Mouse (Mus musculus): ENCODE measurements at regions not wholly inside any gene's neighbourhood (a gene's known extent, or its start where the extent isn't known, plus 50 kb on each side); places are given as distances from the start of the nearest gene placed in this dataset.
"Not testable (repeated sequence)": the region's sequence is repeated elsewhere in the genome, so short reads cannot be mapped to it uniquely, and the experiment has no call there.

GRCm38 (mm10) chr17:82484609-82485008, 730.5 kb upstream of the Pkdcc start:
- Histone ChIP-seq H3K9ac (no peak overlapping the region), H3K4me3 (no peak overlapping the region), H3K4me1 (no peaks in the 10 kb centered on the region), H3K4me2 (replicated peaks) (no peak overlapping the region), H3K9me3 (replicated peaks) (no peaks in the 10 kb centered on the region), H3K27me3 (no peaks in the 10 kb centered on the region), H3K27ac (no peak overlapping the region), H3K36me3 (no peaks in the 10 kb centered on the region)
- ATAC-seq (ENCODE audit: low FRiP score), result no peak
- WGBS, result 86% methylated on average over 6 of the region's 6 CpGs

GRCm38 (mm10) chr17:82457972-82458371, 719.8 kb upstream of the Slc8a1 start:
- 90% methylated on average over 5 of the region's 5 CpGs for WGBS
- Histone ChIP-seq H3K4me3 (no peak overlapping the region), H3K27me3 (no peaks in the 10 kb centered on the region), H3K27ac (no peak overlapping the region), H3K9ac (no peak overlapping the region), H3K4me2 (replicated peaks) (no peak overlapping the region), H3K9me3 (replicated peaks) (no peaks in the 10 kb centered on the region), H3K36me3 (no peaks in the 10 kb centered on the region), H3K4me1 (no peaks in the 10 kb centered on the region)
- no peak for ATAC-seq (ENCODE audit: low FRiP score)

DNA sequence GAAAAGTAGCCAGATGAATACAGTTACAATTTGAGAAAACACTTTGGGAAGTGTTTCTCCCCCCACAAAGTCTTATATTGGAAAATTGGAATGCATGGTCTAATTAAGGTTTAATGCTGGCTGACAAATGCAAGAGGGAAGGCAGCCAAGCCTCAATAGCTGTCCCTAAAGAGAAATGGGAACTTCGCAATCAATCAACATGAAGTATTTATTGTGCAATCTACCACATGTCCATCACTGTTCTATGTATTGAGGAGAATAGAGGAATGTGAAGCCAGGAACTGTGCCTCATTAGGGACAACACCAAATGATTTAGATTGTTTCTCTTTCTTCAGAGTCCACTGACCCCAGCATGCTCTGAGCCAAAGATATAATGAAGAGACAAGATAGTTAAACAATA, 715.7 kb upstream of the Slc8a1 start:
- no peak overlapping the region for H3K9ac ChIP-seq
- 63% methylated on average over 1 of the region's 1 CpGs for WGBS
- no peaks in the 10 kb centered on the region for H3K36me3 ChIP-seq
- H3K4me1 ChIP-seq, result no peaks in the 10 kb centered on the region
- no peak for ATAC-seq (ENCODE audit: low FRiP score)
- no peaks in the 10 kb centered on the region for H3K27me3 ChIP-seq
- no peak overlapping the region for H3K4me3 ChIP-seq
- no peaks in the 10 kb centered on the region for H3K9me3 ChIP-seq (replicated peaks)
- H3K4me2 ChIP-seq (replicated peaks), result no peak overlapping the region
- H3K27ac ChIP-seq, result no peak overlapping the region

GRCm38 (mm10) chr17:82439105-82439504, 700.9 kb upstream of the Slc8a1 start:
- Histone ChIP-seq H3K27me3 (no peaks in the 10 kb centered on the region), H3K4me1 (no peaks in the 10 kb centered on the region), H3K36me3 (no peaks in the 10 kb centered on the region), H3K9me3 (replicated peaks) (no peaks in the 10 kb centered on the region), H3K4me2 (replicated peaks) (no peak overlapping the region), H3K9ac (no peak overlapping the region), H3K27ac (no peak overlapping the region), H3K4me3 (no peak overlapping the region)
- no peak for ATAC-seq (ENCODE audit: low FRiP score)
- WGBS, result 89% methylated on average over 3 of the region's 3 CpGs

DNA sequence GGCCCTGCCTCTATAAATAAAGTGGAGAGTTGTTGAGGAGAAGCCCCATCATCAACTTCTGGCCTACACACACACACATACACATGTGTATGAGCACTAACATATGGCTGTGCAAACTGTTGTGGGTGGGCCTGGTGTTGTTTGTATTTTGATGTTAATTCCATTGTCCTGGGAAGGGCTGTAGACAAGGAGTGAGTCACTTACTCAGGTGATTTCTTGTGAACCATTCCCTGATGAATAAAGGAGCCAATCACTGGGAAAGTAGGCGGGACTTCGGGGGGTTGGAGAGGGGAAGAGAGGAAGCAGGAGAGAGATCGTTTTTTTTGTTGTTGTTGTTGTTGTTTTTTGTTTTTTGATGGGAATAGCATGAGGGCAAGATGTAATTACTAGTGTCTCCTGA, 699.0 kb upstream of the Slc8a1 start:
- H3K27me3 ChIP-seq, result no peaks in the 10 kb centered on the region
- 80% methylated on average over 3 of the region's 3 CpGs for WGBS
- H3K9me3 ChIP-seq (replicated peaks), result no peaks in the 10 kb centered on the region
- no peak overlapping the region for H3K27ac ChIP-seq
- H3K4me3 ChIP-seq, result no peak overlapping the region
- ATAC-seq (ENCODE audit: low FRiP score), result no peak
- H3K4me1 ChIP-seq, result no peaks in the 10 kb centered on the region
- no peak overlapping the region for H3K9ac ChIP-seq
- no peaks in the 10 kb centered on the region for H3K36me3 ChIP-seq
- H3K4me2 ChIP-seq (replicated peaks), result no peak overlapping the region

DNA sequence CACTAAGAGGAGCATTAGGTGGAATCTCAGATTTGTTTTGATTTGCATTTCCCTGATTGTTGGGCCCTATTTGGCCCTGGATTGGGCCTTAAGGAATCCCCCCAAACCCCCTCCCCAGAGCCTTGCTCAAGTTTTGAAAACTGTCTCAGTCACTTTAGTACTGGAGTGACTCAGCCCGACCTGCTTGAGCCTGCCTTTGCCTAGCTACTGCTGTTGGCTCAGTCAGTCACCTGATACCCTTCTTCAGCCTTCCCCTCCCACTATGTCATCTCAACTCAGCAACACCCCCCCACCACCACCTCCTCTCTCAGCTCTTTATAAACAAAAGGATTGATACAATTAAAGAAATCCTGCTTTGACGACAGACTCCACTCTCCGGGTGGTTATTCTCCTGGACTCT, 694.5 kb upstream of the Slc8a1 start:
- no peaks in the 10 kb centered on the region for H3K27me3 ChIP-seq
- ATAC-seq (ENCODE audit: low FRiP score), result no peak
- no peak overlapping the region for H3K4me2 ChIP-seq (replicated peaks)
- no peaks in the 10 kb centered on the region for H3K36me3 ChIP-seq
- H3K9me3 ChIP-seq (replicated peaks), result no peaks in the 10 kb centered on the region
- no peak overlapping the region for H3K9ac ChIP-seq
- 31% methylated on average over 3 of the region's 3 CpGs for WGBS
- H3K4me3 ChIP-seq, result no peak overlapping the region
- H3K27ac ChIP-seq, result no peak overlapping the region
- H3K4me1 ChIP-seq, result no peaks in the 10 kb centered on the region

- no peak overlapping the region for H3K4me2 ChIP-seq (replicated peaks)
- no peaks in the 10 kb centered on the region for H3K27me3 ChIP-seq
- H3K4me3 ChIP-seq, result no peak overlapping the region
- H3K9ac ChIP-seq, result no peak overlapping the region
- 86% methylated on average over 2 of the region's 2 CpGs for WGBS
- H3K4me1 ChIP-seq, result no peaks in the 10 kb centered on the region
- no peak overlapping the region for H3K27ac ChIP-seq
- H3K36me3 ChIP-seq, result no peaks in the 10 kb centered on the region
- no peaks in the 10 kb centered on the region for H3K9me3 ChIP-seq (replicated peaks)
- no peak for ATAC-seq (ENCODE audit: low FRiP score)
Observed at GRCm38 (mm10) chr17:82408296-82408695, 670.1 kb upstream of the Slc8a1 start.

GRCm38 (mm10) chr17:82399328-82399727, 661.2 kb upstream of the Slc8a1 start:
- H3K9ac ChIP-seq, result no peak overlapping the region
- H3K4me1 ChIP-seq, result no peaks in the 10 kb centered on the region
- H3K27ac ChIP-seq, result no peak overlapping the region
- no peak overlapping the region for H3K4me3 ChIP-seq
- no peaks in the 10 kb centered on the region for H3K36me3 ChIP-seq
- WGBS, result 93% methylated on average over 1 of the region's 1 CpGs
- ATAC-seq (ENCODE audit: low FRiP score), result no peak
- H3K9me3 ChIP-seq (replicated peaks), result no peaks in the 10 kb centered on the region
- no peak overlapping the region for H3K4me2 ChIP-seq (replicated peaks)
- no peaks in the 10 kb centered on the region for H3K27me3 ChIP-seq

DNA sequence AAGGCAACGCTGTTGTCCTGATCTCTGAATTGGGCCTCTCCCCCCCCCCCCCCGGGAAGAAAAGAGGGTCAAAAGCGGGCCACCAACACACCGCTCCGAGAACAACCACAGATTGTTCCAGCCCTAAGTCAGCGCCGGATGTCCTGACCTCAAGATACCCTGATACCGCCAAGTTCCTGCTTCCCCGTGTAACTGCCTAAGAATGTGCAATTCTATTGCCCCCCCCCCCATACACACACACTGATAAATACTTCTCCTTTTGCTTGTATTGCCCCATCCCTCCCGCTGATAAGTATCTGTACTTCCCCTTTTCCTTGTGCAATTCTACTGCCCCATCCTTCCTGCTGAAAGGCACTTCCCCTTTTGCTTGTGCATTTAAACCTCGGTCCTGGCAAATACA, 641.2 kb upstream of the Slc8a1 start:
- ATAC-seq (ENCODE audit: low FRiP score); H3K27ac ChIP-seq; H3K36me3 ChIP-seq; H3K4me3 ChIP-seq; H3K27me3 ChIP-seq; H3K9me3 ChIP-seq (replicated peaks); H3K4me1 ChIP-seq; H3K4me2 ChIP-seq (replicated peaks); H3K9ac ChIP-seq: not testable (repeated sequence)
- 85% methylated on average over 5 of the region's 11 CpGs for WGBS

DNA sequence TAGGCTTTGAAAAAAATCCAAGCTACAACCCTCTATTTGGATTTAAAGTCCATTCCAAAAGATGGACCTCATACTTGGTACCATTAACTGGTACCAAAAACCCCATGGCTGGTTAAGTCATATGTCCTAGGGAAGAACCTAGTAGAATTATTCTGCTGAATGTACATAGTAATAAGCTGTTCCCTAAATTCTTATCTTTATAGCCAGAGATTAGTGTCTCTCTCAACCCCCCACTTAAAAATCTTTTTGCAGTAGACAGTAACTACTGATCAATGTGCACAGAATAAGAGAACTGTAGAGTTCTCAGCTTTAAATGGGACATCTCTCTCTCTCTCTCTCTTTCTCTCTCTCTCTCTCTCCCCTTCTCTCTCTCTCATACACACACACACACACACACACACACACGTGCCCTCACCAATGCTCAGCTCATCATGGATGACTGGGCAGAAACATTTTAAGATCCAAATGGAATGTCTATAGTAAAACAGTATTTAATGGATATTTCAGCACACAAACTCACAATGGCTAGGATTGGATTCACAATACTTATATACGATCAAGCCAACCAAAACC, 640.2 kb upstream of the Slc8a1 start:
- ATAC-seq (ENCODE audit: low FRiP score), result no peak
- no peaks in the 10 kb centered on the region for H3K27me3 ChIP-seq
- no peaks in the 10 kb centered on the region for H3K4me1 ChIP-seq
- H3K4me3 ChIP-seq, result no peak overlapping the region
- WGBS, result 93% methylated on average over 2 of the region's 2 CpGs
- no peak overlapping the region for H3K9ac ChIP-seq
- H3K36me3 ChIP-seq, result no peaks in the 10 kb centered on the region
- H3K9me3 ChIP-seq (replicated peaks), result no peaks in the 10 kb centered on the region
- H3K27ac ChIP-seq, result no peak overlapping the region
- no peak overlapping the region for H3K4me2 ChIP-seq (replicated peaks)

DNA sequence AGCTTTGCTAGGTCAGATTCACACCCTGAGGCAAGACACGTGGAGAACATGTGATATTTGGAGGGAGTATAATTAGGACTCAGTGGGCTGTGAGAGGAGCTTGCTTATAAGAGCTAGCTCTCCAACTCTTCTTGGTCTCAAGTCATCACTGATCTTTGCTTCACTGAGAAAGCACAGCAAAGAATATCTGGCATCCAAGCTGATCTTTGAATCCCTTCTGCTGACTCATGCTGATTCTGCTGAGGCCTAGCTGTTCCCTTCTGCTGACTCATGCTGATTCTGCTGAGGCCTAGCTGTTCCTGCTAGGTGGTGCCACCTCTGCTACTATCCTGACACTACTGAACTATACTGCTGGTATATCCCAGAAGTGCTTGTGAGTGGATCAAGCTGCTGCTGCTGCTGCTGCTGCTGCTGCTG, 639.0 kb upstream of the Slc8a1 start:
- no peak for ATAC-seq (ENCODE audit: low FRiP score)
- H3K27ac ChIP-seq, result no peak overlapping the region
- H3K4me3 ChIP-seq, result no peak overlapping the region
- 77% methylated on average over 1 of the region's 1 CpGs for WGBS
- H3K27me3 ChIP-seq, result no peaks in the 10 kb centered on the region
- H3K9me3 ChIP-seq (replicated peaks), result no peaks in the 10 kb centered on the region
- H3K9ac ChIP-seq, result no peak overlapping the region
- H3K4me1 ChIP-seq, result no peaks in the 10 kb centered on the region
- H3K36me3 ChIP-seq, result no peaks in the 10 kb centered on the region
- H3K4me2 ChIP-seq (replicated peaks), result no peak overlapping the region

GRCm38 (mm10) chr17:82367876-82368275, 629.7 kb upstream of the Slc8a1 start:
- Histone ChIP-seq H3K9ac (no peak overlapping the region), H3K4me2 (replicated peaks) (no peak overlapping the region), H3K36me3 (no peaks in the 10 kb centered on the region), H3K27me3 (no peaks in the 10 kb centered on the region), H3K27ac (no peak overlapping the region), H3K9me3 (replicated peaks) (no peaks in the 10 kb centered on the region), H3K4me1 (no peaks in the 10 kb centered on the region), H3K4me3 (no peak overlapping the region)
- no peak for ATAC-seq (ENCODE audit: low FRiP score)

DNA sequence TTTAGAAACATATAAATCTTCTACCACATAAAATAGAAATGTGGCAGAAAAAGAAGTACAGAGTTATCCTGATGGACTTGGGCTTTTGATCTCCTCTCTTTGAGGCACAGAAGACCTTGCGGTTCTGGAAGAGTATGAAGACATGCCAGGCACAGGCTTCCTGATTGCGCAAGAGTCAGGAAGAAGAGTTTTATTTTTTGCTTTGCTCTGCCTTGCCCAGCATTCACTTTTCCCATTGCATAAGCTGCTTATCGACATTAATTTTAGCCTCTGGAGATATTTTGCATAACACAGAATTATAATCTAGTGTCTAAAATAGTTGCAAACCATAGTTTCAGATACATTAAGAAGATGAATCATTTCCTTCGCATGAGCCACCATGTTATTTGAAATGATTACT, 627.8 kb upstream of the Slc8a1 start:
- Histone ChIP-seq H3K4me2 (replicated peaks) (no peak overlapping the region), H3K9me3 (replicated peaks) (no peaks in the 10 kb centered on the region), H3K36me3 (no peaks in the 10 kb centered on the region), H3K4me1 (no peaks in the 10 kb centered on the region), H3K27ac (no peak overlapping the region), H3K4me3 (no peak overlapping the region), H3K27me3 (no peaks in the 10 kb centered on the region), H3K9ac (no peak overlapping the region)
- no peak for ATAC-seq (ENCODE audit: low FRiP score)
- 89% methylated on average over 4 of the region's 4 CpGs for WGBS

DNA sequence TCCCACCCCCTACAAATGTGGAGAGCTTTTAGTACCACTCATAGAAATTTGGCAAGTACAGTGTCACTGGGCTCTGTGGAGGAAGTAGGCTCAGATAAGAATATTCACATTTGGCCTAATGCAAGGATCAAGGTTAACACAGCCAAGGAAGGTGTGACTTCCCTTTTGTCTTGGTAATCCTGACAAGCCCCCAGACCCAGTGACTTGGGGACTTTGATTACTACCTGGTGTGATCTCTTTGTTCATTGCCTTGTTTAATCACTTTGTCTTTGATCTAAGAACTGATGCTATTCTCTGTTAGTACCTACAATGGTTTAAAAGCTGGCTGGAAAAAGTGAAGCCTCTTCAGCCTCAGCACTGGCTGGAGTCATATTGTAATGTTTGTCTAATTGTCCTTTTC, 610.5 kb upstream of the Slc8a1 start:
- no peak overlapping the region for H3K4me3 ChIP-seq
- H3K36me3 ChIP-seq, result no peaks in the 10 kb centered on the region
- no peak overlapping the region for H3K9ac ChIP-seq
- H3K27me3 ChIP-seq, result no peaks in the 10 kb centered on the region
- ATAC-seq (ENCODE audit: low FRiP score), result no peak
- H3K9me3 ChIP-seq (replicated peaks), result no peaks in the 10 kb centered on the region
- H3K4me2 ChIP-seq (replicated peaks), result no peak overlapping the region
- no peak overlapping the region for H3K27ac ChIP-seq
- H3K4me1 ChIP-seq, result no peaks in the 10 kb centered on the region
